Mouse (Mus musculus): Measurements from ENCODE around the gene Vmn2r102. TPM values are rescaled to one million over a fixed set of nuclear protein-coding genes. Genes with fewer than 3 reads are reported as not detected.

Gene Vmn2r102
- not detected in 2 replicates for polyA plus RNA-seq (2015; fragmentation: Nextera tagmentation; extraction: Ambion mirVana)

DNA sequence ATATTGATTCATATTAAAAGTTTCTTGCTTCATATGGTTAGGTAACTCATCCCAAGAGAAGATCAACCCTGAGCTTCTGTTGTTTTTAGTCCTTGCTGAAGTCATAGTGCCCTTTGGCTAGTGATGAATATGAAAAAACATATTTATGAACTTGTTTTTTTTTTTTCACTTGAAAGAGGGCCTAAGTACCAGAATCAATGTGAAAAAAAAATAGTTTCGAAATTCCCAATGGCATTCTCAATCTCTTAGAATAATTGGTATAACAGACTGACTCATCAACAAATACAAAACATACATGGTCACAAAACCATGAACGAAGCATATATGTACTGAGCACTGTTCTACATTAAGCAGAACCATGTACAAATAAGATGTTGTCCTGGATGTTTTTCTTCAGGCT lies at the start of gene Vmn2r102:
TSS of gene Vmn2r102 (plus strand) at position 301 of the 400 bp plus-strand sequence.
- no peaks in the 10 kb centered on the region for H3K4me1 ChIP-seq (replicated peaks; ENCODE audit: control insufficient read depth, insufficient read depth, low read length)
- 55% methylated on average over 2 of the region's 2 CpGs for WGBS
- no peak within 1 kb of the TSS for H3K9ac ChIP-seq (ENCODE audit: low read length)
- no peak within 1 kb of the TSS for H3K27ac ChIP-seq (ENCODE audit: low read length)
- H3K9me3 ChIP-seq (ENCODE audit: control insufficient read depth, low read length): no peaks in the 10 kb centered on the region
- H3K4me2 ChIP-seq (ENCODE audit: low read depth, low read length): no peak within 1 kb of the TSS
- H3K4me3 ChIP-seq (ENCODE audit: low read length): no peak within 1 kb of the TSS
- ATAC-seq (ENCODE audit: low read depth): no peak
- no peaks in the 10 kb centered on the region for H3K27me3 ChIP-seq (ENCODE audit: control insufficient read depth, insufficient read depth, low read depth, low read length)
- no peaks in the 10 kb centered on the region for H3K36me3 ChIP-seq (ENCODE audit: control insufficient read depth, insufficient read depth, low read length)

DNA sequence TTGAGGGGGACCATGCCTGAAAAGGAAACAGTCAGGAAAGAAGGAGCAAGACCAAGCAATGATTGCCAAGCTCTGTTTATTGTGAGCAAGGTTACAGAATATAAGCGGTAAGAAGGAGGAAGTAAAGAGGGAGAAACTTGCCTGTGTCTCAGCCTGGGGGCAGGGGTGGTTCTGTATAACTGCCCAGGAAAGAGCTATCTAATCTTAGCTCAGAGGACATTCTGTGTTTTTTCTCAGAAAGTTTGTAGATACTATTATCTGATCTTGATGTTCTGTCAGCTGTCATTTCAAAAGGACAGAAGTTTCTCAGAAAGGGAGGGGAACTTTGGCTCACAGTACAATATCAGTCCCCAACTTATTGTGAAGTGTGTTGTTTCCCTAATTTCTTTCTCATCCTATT lies 30.8 kb upstream of the Vmn2r102 start:
- H3K9ac ChIP-seq (ENCODE audit: low read length): no peak overlapping the region
- H3K9me3 ChIP-seq (ENCODE audit: control insufficient read depth, low read length): peaks cover 18% of the 10 kb centered on the region
- no peaks in the 10 kb centered on the region for H3K36me3 ChIP-seq (ENCODE audit: control insufficient read depth, insufficient read depth, low read length)
- ATAC-seq (ENCODE audit: low read depth): no peak
- H3K4me3 ChIP-seq (ENCODE audit: low read length): no peak overlapping the region
- no peak overlapping the region for H3K4me2 ChIP-seq (ENCODE audit: low read depth, low read length)
- H3K4me1 ChIP-seq (replicated peaks; ENCODE audit: control insufficient read depth, insufficient read depth, low read length): no peaks in the 10 kb centered on the region
- 85% methylated on average over 1 of the region's 1 CpGs for WGBS
- H3K27ac ChIP-seq (ENCODE audit: low read length): no peak overlapping the region
- no peaks in the 10 kb centered on the region for H3K27me3 ChIP-seq (ENCODE audit: control insufficient read depth, insufficient read depth, low read depth, low read length)

- Histone ChIP-seq H3K9me3 (ENCODE audit: control insufficient read depth, low read length) (no peaks in the 10 kb centered on the region), H3K9ac (ENCODE audit: low read length) (no peak overlapping the region), H3K27ac (ENCODE audit: low read length) (no peak overlapping the region), H3K27me3 (ENCODE audit: control insufficient read depth, insufficient read depth, low read depth, low read length) (no peaks in the 10 kb centered on the region), H3K4me3 (ENCODE audit: low read length) (no peak overlapping the region), H3K4me1 (replicated peaks; ENCODE audit: control insufficient read depth, insufficient read depth, low read length) (no peaks in the 10 kb centered on the region), H3K36me3 (ENCODE audit: control insufficient read depth, insufficient read depth, low read length) (no peaks in the 10 kb centered on the region), H3K4me2 (ENCODE audit: low read depth, low read length) (no peak overlapping the region)
- ATAC-seq (ENCODE audit: low read depth): no peak
- WGBS: 65% methylated on average over 3 of the region's 3 CpGs
Observed at GRCm38 (mm10) chr17:19658447-19658846, 1.7 kb upstream of the Vmn2r102 start.

- H3K4me3 ChIP-seq (ENCODE audit: low read length): no peak overlapping the region
- no peaks in the 10 kb centered on the region for H3K27me3 ChIP-seq (ENCODE audit: control insufficient read depth, insufficient read depth, low read depth, low read length)
- no peaks in the 10 kb centered on the region; the same call in 1 of the 2 replicates for H3K9me3 ChIP-seq (ENCODE audit: control insufficient read depth, low read length)
- no peak overlapping the region for H3K4me2 ChIP-seq (ENCODE audit: low read depth, low read length)
- no peak overlapping the region for H3K27ac ChIP-seq (ENCODE audit: low read length)
- no peak for ATAC-seq (ENCODE audit: low read depth)
- no peaks in the 10 kb centered on the region for H3K4me1 ChIP-seq (replicated peaks; ENCODE audit: control insufficient read depth, insufficient read depth, low read length)
- no peaks in the 10 kb centered on the region for H3K36me3 ChIP-seq (ENCODE audit: control insufficient read depth, insufficient read depth, low read length)
- no peak overlapping the region for H3K9ac ChIP-seq (ENCODE audit: low read length)
Observed at GRCm38 (mm10) chr17:19692062-19692461, 31.9 kb downstream of the Vmn2r102 start.

Other genes with a start within 250 kb of the Vmn2r102 start
- not detected in 2 replicates for gene Vmn2r100, start 155.6 kb upstream of the Vmn2r102 start, polyA plus RNA-seq (2015; fragmentation: Nextera tagmentation; extraction: Ambion mirVana)
- not detected in 2 replicates for gene Vmn2r101, start 83.1 kb upstream of the Vmn2r102 start, polyA plus RNA-seq (2015; fragmentation: Nextera tagmentation; extraction: Ambion mirVana)
- gene Vmn2r103, start 113.0 kb downstream of the Vmn2r102 start, polyA plus RNA-seq (2015; fragmentation: Nextera tagmentation; extraction: Ambion mirVana): not detected in 2 replicates